Comparison of ENCODE assay signal across 8 mouse cellular contexts in the genomic region with DNA sequence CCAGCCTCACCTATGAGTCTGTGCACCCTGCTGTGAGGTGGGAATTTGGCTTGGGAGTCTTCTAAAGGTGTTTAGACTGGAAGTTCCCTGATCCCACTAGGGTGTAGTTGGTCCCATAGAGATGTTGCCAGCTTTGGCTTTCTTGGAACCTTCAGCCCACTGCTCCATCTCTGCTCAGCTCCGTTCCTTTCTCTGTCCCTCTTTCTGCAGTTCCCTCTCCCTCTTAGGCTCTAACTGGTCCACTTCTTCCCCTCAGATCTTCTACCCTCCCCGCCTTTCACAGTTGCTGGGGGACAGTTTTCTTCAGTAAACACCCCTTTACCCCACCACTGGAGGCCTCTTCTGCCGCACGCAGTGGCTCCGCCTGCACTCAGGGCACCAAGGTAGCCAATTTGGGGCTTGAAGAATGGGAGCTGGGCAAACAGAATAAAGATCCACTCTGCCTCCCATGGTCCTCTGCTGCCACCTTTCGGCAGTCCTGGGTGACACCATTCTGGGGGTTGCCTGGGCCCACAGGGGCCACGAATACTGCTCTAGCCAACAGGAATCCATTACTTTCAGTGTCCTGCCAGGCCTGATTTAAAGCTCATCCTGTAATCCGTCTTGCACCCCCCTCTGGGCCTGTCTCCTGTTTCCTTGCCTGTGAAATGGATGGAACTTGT.
DNase-seq lines count a peak whose midpoint lies in the region; ATAC-seq and TF ChIP-seq lines count a peak whose summit lies in the region.

No protein-coding gene starts in this region.

- no peaks in the 10 kb centered on the region for H3K9me3 ChIP-seq in ES-E14 (ENCODE audit: control insufficient read depth, insufficient read depth, low read depth, low read length)
- no peaks in the 10 kb centered on the region for H3K9me3 ChIP-seq in forebrain, embryonic 11.5 days (ENCODE audit: control insufficient read depth, low read length)

- H3K36me3 ChIP-seq in ES-E14 (ENCODE audit: control insufficient read depth, insufficient read depth, low read length, poor library complexity, severe bottlenecking) = no peaks in the 10 kb centered on the region
- H3K36me3 ChIP-seq in forebrain, embryonic 11.5 days (ENCODE audit: control insufficient read depth, insufficient read depth, low read length) = no peaks in the 10 kb centered on the region

- H3K9ac ChIP-seq in ES-E14 (ENCODE audit: insufficient read depth, low read depth, low read length, poor library complexity, severe bottlenecking) = no peak overlapping the region
- H3K9ac ChIP-seq in forebrain, embryonic 11.5 days (ENCODE audit: low read length) = no peak overlapping the region

- H3K27me3 ChIP-seq in forebrain, embryonic 11.5 days (ENCODE audit: control insufficient read depth, insufficient read depth, low read length) = peaks cover 21% of the 10 kb centered on the region

- H3K4me2 ChIP-seq in forebrain, embryonic 11.5 days (ENCODE audit: low read depth, low read length, severe bottlenecking) = no peak overlapping the region

- DNase-seq in ES-E14 (ENCODE audit: low read depth, low spot score) = peak; percentile 42
- DNase-seq in brain, adult 2 months (ENCODE audit: low read depth, low spot score) = peak; percentile 54
- DNase-seq in forebrain, embryonic 11.5 days (ENCODE audit: low spot score) = peak; percentile 88
- peak; percentile 73 to 77 for DNase-seq in layer of hippocampus, postnatal 10 days (ENCODE audit: low spot score in 2 of 2)
- DNase-seq in lung, postnatal 36 days = peak; percentile 38
- peak; percentile 34 to 74 for DNase-seq in right cerebral cortex, postnatal 10 days (ENCODE audit: low spot score in 2 of 2)
- peak; percentile 64 for DNase-seq in urinary bladder, postnatal 14 days (ENCODE audit: low spot score)

- in situ Hi-C loops in ES-E14 (cut with MboI; ENCODE audit: low sequenced_read_pairs in 2 of 2, unreplicated experiment in 2 of 2) = loop anchor here in 1 of 2 experiments (25.0 kb wide), 1 partner anchor 521 kb away; the partner anchor contains the start of gene Efnb1

- ATAC-seq in forebrain, embryonic 11.5 days (replicated peaks; ENCODE audit: low FRiP score) = peak; percentile 87
- peak; percentile 56 to 81 for ATAC-seq in hematopoietic stem cell, adult 5-6 weeks (replicated peaks in 1 of 2; ENCODE audit: insufficient read depth in 1 of 2, low FRiP score in 2 of 2, low TSS enrichment in 1 of 2, low read depth in 1 of 2, poor library complexity in 2 of 2, severe bottlenecking in 2 of 2)

- 18% methylated on average over 8 of the region's 8 CpGs for WGBS in forebrain, embryonic 11.5 days

- H3K27ac ChIP-seq in ES-E14 (ENCODE audit: insufficient read depth, low read depth, low read length, poor library complexity, severe bottlenecking) = no peak overlapping the region
- no peak overlapping the region for H3K27ac ChIP-seq in forebrain, embryonic 11.5 days (ENCODE audit: low read depth, low read length)

- H3K4me1 ChIP-seq in ES-E14 (ENCODE audit: control insufficient read depth in 2 of 2, insufficient read depth in 2 of 2, low read length in 2 of 2, poor library complexity in 1 of 2) = no peaks in the 10 kb centered on the region
- no peaks in the 10 kb centered on the region for H3K4me1 ChIP-seq in forebrain, embryonic 11.5 days (replicated peaks; ENCODE audit: control insufficient read depth, insufficient read depth, low read length)

- H3K4me3 ChIP-seq in ES-E14 (ENCODE audit: insufficient read depth in 1 of 2, low read depth in 1 of 2, low read length in 2 of 2, poor library complexity in 1 of 2, severe bottlenecking in 1 of 2) = no peak overlapping the region
- no peak overlapping the region for H3K4me3 ChIP-seq in forebrain, embryonic 11.5 days (ENCODE audit: low read depth, low read length)

TF ChIP-seq in ES-E14, 5 proteins besides CTCF, POLR2A, EP300 and RAD21:
- peak; percentile 78; the same call in 1 of the 2 replicates for TF ChIP-seq ZC3H11A (IDR thresholded peaks at IDR 0.05; ENCODE audit: borderline replicate concordance, low read depth, low read length)
- TF ChIP-seq HCFC1 (IDR thresholded peaks at IDR 0.05; ENCODE audit: borderline replicate concordance, insufficient read depth, low read length) = no peak

Comparison
In these comparisons a context has a peak if more than half of its experiments do, and no peak if none do; other contexts are left out.
1. DNase-seq: peak in every context shown above with its lines; median percentile 88 in forebrain, embryonic 11.5 days; 75 in layer of hippocampus, postnatal 10 days; 64 in urinary bladder, postnatal 14 days; 54 in brain, adult 2 months; 54 in right cerebral cortex, postnatal 10 days; 42 in ES-E14; 38 in lung, postnatal 36 days.